Mouse (Mus musculus) c-Kit-positive CD71-positive TER-119-negative erythroid progenitor cells, embryonic 14.5 days (primary cell): Measurements from ENCODE around the gene Trim67.

Source experiments
- DNase-seq: peaks from one replicate; pipeline ENCODE4 v3.0.0-alpha.2; 2013; ENCODE audit warnings: low read depth

Gene Trim67

GRCm38 (mm10) chr8:124794486-124794780 is 1.5 kb downstream of the Trim67 start:
- DNase-seq, result no peak

GRCm38 (mm10) chr8:124795781-124796488 is 3.0 kb downstream of the Trim67 start:
- DNase-seq, result no peak

GRCm38 (mm10) chr8:124800542-124800941 is 7.7 kb downstream of the Trim67 start:
- no peak for DNase-seq

- no peak for DNase-seq
These were observed 11.2 kb downstream of the Trim67 start for GRCm38 (mm10) chr8:124803824-124804702.

- no peak for DNase-seq
These were observed 13.1 kb downstream of the Trim67 start for GRCm38 (mm10) chr8:124805990-124806389.

- DNase-seq, result no peak
These were observed 16.5 kb downstream of the Trim67 start for GRCm38 (mm10) chr8:124809419-124809818.

- no peak for DNase-seq
These were observed 17.2 kb downstream of the Trim67 start for GRCm38 (mm10) chr8:124810056-124810610.

GRCm38 (mm10) chr8:124810689-124811394 is 17.9 kb downstream of the Trim67 start:
- no peak for DNase-seq

GRCm38 (mm10) chr8:124813326-124813725 is 20.4 kb downstream of the Trim67 start:
- DNase-seq, result no peak

GRCm38 (mm10) chr8:124815870-124816269 is 23.0 kb downstream of the Trim67 start:
- no peak for DNase-seq

GRCm38 (mm10) chr8:124816866-124817265 is 24.0 kb downstream of the Trim67 start:
- DNase-seq, result no peak

- DNase-seq, result no peak
These were observed 24.5 kb downstream of the Trim67 start for GRCm38 (mm10) chr8:124817361-124817760.

GRCm38 (mm10) chr8:124819612-124820115 is 26.8 kb downstream of the Trim67 start:
- no peak for DNase-seq

GRCm38 (mm10) chr8:124820125-124820524 is 27.2 kb downstream of the Trim67 start:
- DNase-seq, result no peak

- DNase-seq, result no peak
These were observed 30.6 kb downstream of the Trim67 start for GRCm38 (mm10) chr8:124823497-124823896.

GRCm38 (mm10) chr8:124826658-124827057 is 33.8 kb downstream of the Trim67 start:
- DNase-seq, result no peak

GRCm38 (mm10) chr8:124827387-124827786 is 34.5 kb downstream of the Trim67 start:
- DNase-seq, result peak; percentile 21

GRCm38 (mm10) chr8:124828561-124829240 is 35.8 kb downstream of the Trim67 start:
- no peak for DNase-seq

GRCm38 (mm10) chr8:124830050-124830449 is 37.2 kb downstream of the Trim67 start:
- no peak for DNase-seq

- peak; percentile 5 for DNase-seq
These were observed 38.6 kb downstream of the Trim67 start for GRCm38 (mm10) chr8:124831531-124831930.

GRCm38 (mm10) chr8:124831941-124832340 is 39.0 kb downstream of the Trim67 start:
- DNase-seq, result no peak
